ENCODE assay signal across 9 mouse cellular contexts in genomic region chr7:43464864-43465343, GRCm38 (mm10). TPM values are rescaled to one million over a fixed set of nuclear protein-coding genes. Genes with fewer than 3 reads are reported as not detected.
DNase-seq lines count a peak whose midpoint lies in the region; ATAC-seq and TF ChIP-seq lines count a peak whose summit lies in the region.
"Had no signal": no experiment of that assay in that cellular context is flagged by ENCODE, and none has a peak within 500 bp of the region (broad histone marks: within the 10 kb centered on the region; RNA-seq: fewer than 3 reads in every experiment).

No protein-coding gene starts in this region.

- H3K9ac ChIP-seq in heart, adult 2 months (ENCODE audit: low read depth, low read length): peak overlapping the region; percentile 57
- H3K9ac ChIP-seq in ES-Bruce4 (ENCODE audit: low read depth, poor library complexity, severe bottlenecking): no peak overlapping the region
- peak overlapping the region; percentile 59 for H3K9ac ChIP-seq in forebrain, postnatal 0 days
- 0 out of 2 replicates have a peak overlapping the region, but pooled peaks have one; percentile 34 for H3K9ac ChIP-seq in limb, embryonic 14.5 days (ENCODE audit: low read depth, low read length, severe bottlenecking)
- peak overlapping the region; percentile 68 for H3K9ac ChIP-seq in neural tube, embryonic 13.5 days

- no peaks in the 10 kb centered on the region for H3K27me3 ChIP-seq in heart, adult 2 months (ENCODE audit: control insufficient read depth, insufficient read depth, low read length)
- no peaks in the 10 kb centered on the region for H3K27me3 ChIP-seq in ES-Bruce4 (ENCODE audit: control insufficient read depth, insufficient read depth, low read length, poor library complexity, severe bottlenecking)
- H3K27me3 ChIP-seq in forebrain, postnatal 0 days (ENCODE audit: insufficient read depth, low read length): no peaks in the 10 kb centered on the region
- H3K27me3 ChIP-seq in limb, embryonic 14.5 days (ENCODE audit: control insufficient read depth, insufficient read depth, low read length): peaks cover 12% of the 10 kb centered on the region
- peaks cover 58% of the 10 kb centered on the region for H3K27me3 ChIP-seq in neural tube, embryonic 13.5 days

- H3K4me3 ChIP-seq in heart, adult 2 months: peak overlapping the region; percentile 60
- H3K4me3 ChIP-seq in ES-Bruce4 (ENCODE audit: low read depth, low read length): peak overlapping the region; percentile 70
- peak overlapping the region; percentile 44 for H3K4me3 ChIP-seq in forebrain, postnatal 0 days (ENCODE audit: low read depth, low read length)
- peak overlapping the region; percentile 43 for H3K4me3 ChIP-seq in limb, embryonic 14.5 days (replicated peaks; ENCODE audit: low read length)
- H3K4me3 ChIP-seq in neural tube, embryonic 13.5 days: peak overlapping the region; percentile 44

- peak overlapping the region; percentile 84 for H3K4me2 ChIP-seq in forebrain, postnatal 0 days (ENCODE audit: low read depth)
- H3K4me2 ChIP-seq in limb, embryonic 14.5 days (replicated peaks; ENCODE audit: low read depth, low read length, severe bottlenecking): peak overlapping the region; percentile 81
- peak overlapping the region; percentile 81 for H3K4me2 ChIP-seq in neural tube, embryonic 13.5 days

- no peak for TF ChIP-seq POLR2A in heart, adult 2 months (IDR thresholded peaks at IDR 0.05; ENCODE audit: insufficient read depth, low read depth, low read length)
- no peak for TF ChIP-seq POLR2A in ES-Bruce4 (IDR thresholded peaks at IDR 0.05; ENCODE audit: insufficient read depth, low read length)
- no peak for TF ChIP-seq POLR2A in limb, embryonic 14.5 days (IDR thresholded peaks at IDR 0.05; ENCODE audit: borderline replicate concordance, extremely low read depth, insufficient read depth, insufficient read length)

- H3K79me2 ChIP-seq in heart, adult 2 months (replicated peaks; ENCODE audit: control insufficient read depth, insufficient read depth, low read length): no peaks in the 10 kb centered on the region

- peak; percentile 21 to 35 for DNase-seq in heart, adult 2 months
- DNase-seq in heart, adult 9 months (ENCODE audit: low spot score in 2 of 2): no peak
- DNase-seq in forebrain, postnatal 0 days: no peak
- no peak for DNase-seq in limb, embryonic 14.5 days (ENCODE audit: low spot score)
- DNase-seq in frontal cortex, postnatal 10 days (ENCODE audit: low spot score in 2 of 2): no peak
- no peak for DNase-seq in adrenal gland, postnatal 14 days

- 0 out of 2 replicates have a peak, but pooled peaks have one; percentile 0 for ATAC-seq in forebrain, postnatal 0 days
- ATAC-seq in limb, embryonic 14.5 days (ENCODE audit: low FRiP score, low read depth): no peak
- ATAC-seq in neural tube, embryonic 13.5 days (ENCODE audit: low read depth): peak; percentile 28

- WGBS in heart, adult 2 months: 11% methylated on average over 35 of the region's 35 CpGs
- WGBS in forebrain, postnatal 0 days: 9% methylated on average over 35 of the region's 35 CpGs
- 7% methylated on average over 33 of the region's 35 CpGs for WGBS in limb, embryonic 14.5 days
- WGBS in neural tube, embryonic 13.5 days: 6% methylated on average over 35 of the region's 35 CpGs

- peak; percentile 59; the same call in 1 of the 2 replicates for TF ChIP-seq CTCF in heart, adult 2 months (IDR thresholded peaks at IDR 0.05)
- no peak for TF ChIP-seq CTCF in ES-Bruce4 (IDR thresholded peaks at IDR 0.05; ENCODE audit: low read depth, low read length)
- no peak for TF ChIP-seq CTCF in forebrain, postnatal 0 days (IDR thresholded peaks at IDR 0.05; ENCODE audit: low read depth)

- intact Hi-C loops in heart, adult 2 months (cut with DNase I): loop anchor here (5.0 to 10.0 kb wide), 2 partner anchors 112 to 180 kb away; partner anchors contain the start of gene Zfp719

- peak overlapping the region; percentile 26; the same call in 1 of the 2 replicates for H3K27ac ChIP-seq in heart, adult 2 months
- no peak overlapping the region for H3K27ac ChIP-seq in ES-Bruce4 (ENCODE audit: insufficient read depth, low read length)
- no peak overlapping the region; the same call in 1 of the 2 replicates for H3K27ac ChIP-seq in forebrain, postnatal 0 days (ENCODE audit: low read depth, low read length)
- no peak overlapping the region for H3K27ac ChIP-seq in limb, embryonic 14.5 days (replicated peaks; ENCODE audit: low read depth, low read length)
- no peak overlapping the region for H3K27ac ChIP-seq in neural tube, embryonic 13.5 days (replicated peaks)

- no peaks in the 10 kb centered on the region for H3K9me3 ChIP-seq in ES-Bruce4 (replicated peaks; ENCODE audit: control insufficient read depth, insufficient read depth, low read length, poor library complexity, severe bottlenecking)
- no peaks in the 10 kb centered on the region for H3K9me3 ChIP-seq in forebrain, postnatal 0 days (ENCODE audit: low read length)
- H3K9me3 ChIP-seq in limb, embryonic 14.5 days (ENCODE audit: control insufficient read depth, low read length): no peaks in the 10 kb centered on the region
- no peaks in the 10 kb centered on the region for H3K9me3 ChIP-seq in neural tube, embryonic 13.5 days

- H3K4me1 ChIP-seq in heart, adult 2 months (ENCODE audit: control insufficient read depth, insufficient read depth, low read length): no peaks in the 10 kb centered on the region; the same call in 1 of the 2 replicates
- no peaks in the 10 kb centered on the region for H3K4me1 ChIP-seq in ES-Bruce4 (ENCODE audit: control insufficient read depth, insufficient read depth, low read length)
- H3K4me1 ChIP-seq in forebrain, postnatal 0 days (ENCODE audit: insufficient read depth): no peaks in the 10 kb centered on the region
- H3K4me1 ChIP-seq in limb, embryonic 14.5 days (ENCODE audit: control insufficient read depth, insufficient read depth, low read length): 0 out of 2 replicates have a peak, but pooled peaks cover 2% of the 10 kb centered on the region
- peaks cover 23% of the 10 kb centered on the region for H3K4me1 ChIP-seq in neural tube, embryonic 13.5 days (replicated peaks)

- TF ChIP-seq EP300 in heart, adult 2 months (IDR thresholded peaks at IDR 0.05; ENCODE audit: insufficient read depth, low read depth, low read length): no peak
- TF ChIP-seq EP300 in ES-Bruce4 (IDR thresholded peaks at IDR 0.05; ENCODE audit: insufficient read depth, low read depth, low read length): no peak

- H3K36me3 ChIP-seq in heart, adult 2 months (ENCODE audit: control insufficient read depth, insufficient read depth, low read length): no peaks in the 10 kb centered on the region
- H3K36me3 ChIP-seq in ES-Bruce4 (ENCODE audit: control insufficient read depth, insufficient read depth, low read length, poor library complexity, severe bottlenecking): no peaks in the 10 kb centered on the region
- no peaks in the 10 kb centered on the region for H3K36me3 ChIP-seq in forebrain, postnatal 0 days (ENCODE audit: insufficient read depth)
- H3K36me3 ChIP-seq in limb, embryonic 14.5 days (ENCODE audit: control insufficient read depth, insufficient read depth, low read length): no peaks in the 10 kb centered on the region
- no peaks in the 10 kb centered on the region for H3K36me3 ChIP-seq in neural tube, embryonic 13.5 days

RNA-seq across cellular contexts. Expression of gene Vsig10l, which starts 2.0 kb away (rescaled TPM):
- total RNA-seq in heart, adult 2 months (2021): 1 to 10 TPM; 1.0 to 1.1 TPM
- 3.0 TPM in 2 replicates for polyA plus RNA-seq in heart, adult 2 months (2012; rRNA removed)
- polyA plus RNA-seq in ES-Bruce4 (2011; ENCODE audit: insufficient read depth, insufficient read length, low read depth, missing spikeins): 1.9 and 2.8 TPM in 2 replicates
- 4.2 and 16.9 TPM in 2 replicates for total RNA-seq in forebrain, postnatal 0 days (2014; rRNA removed)
- 8.1 and 13.8 TPM in 2 replicates for polyA plus RNA-seq in forebrain, postnatal 0 days (2015; fragmentation: Nextera tagmentation; extraction: Ambion mirVana)
- 6.6 and 8.4 TPM in 2 replicates for polyA plus RNA-seq in limb, embryonic 14.5 days (2012; rRNA removed)
- polyA plus RNA-seq in limb, embryonic 14.5 days (2014; fragmentation: Nextera tagmentation; extraction: Ambion mirVana): 4.0 and 5.0 TPM in 2 replicates
- 8.1 and 9.6 TPM in 2 replicates for polyA plus RNA-seq in neural tube, embryonic 13.5 days (2015; fragmentation: Nextera tagmentation; extraction: Ambion mirVana)
- 2.3 and 3.2 TPM in 2 replicates for total RNA-seq in adrenal gland, postnatal 14 days (2021)

RNA-seq across cellular contexts. Expression of gene Gm45233, which starts 21.0 kb away (rescaled TPM):
- total RNA-seq in heart, adult 2 months (2021): under 1 TPM; 0.73 to 0.82 TPM
- polyA plus RNA-seq in heart, adult 2 months (2012; rRNA removed): 2.2 and 4.7 TPM in 2 replicates
- not detected in 2 replicates for polyA plus RNA-seq in ES-Bruce4 (2011; ENCODE audit: insufficient read depth, insufficient read length, low read depth, missing spikeins)
- total RNA-seq in forebrain, postnatal 0 days (2014; rRNA removed): 0.31 and 3.7 TPM in 2 replicates
- 0.30 TPM in 1 of 2 replicates, not detected in the other for polyA plus RNA-seq in forebrain, postnatal 0 days (2015; fragmentation: Nextera tagmentation; extraction: Ambion mirVana)
- polyA plus RNA-seq in limb, embryonic 14.5 days (2012; rRNA removed): 1.0 and 3.2 TPM in 2 replicates
- 0.26 and 0.63 TPM in 2 replicates for polyA plus RNA-seq in limb, embryonic 14.5 days (2014; fragmentation: Nextera tagmentation; extraction: Ambion mirVana)
- 0.40 TPM in 1 of 2 replicates, not detected in the other for polyA plus RNA-seq in neural tube, embryonic 13.5 days (2015; fragmentation: Nextera tagmentation; extraction: Ambion mirVana)
- total RNA-seq in adrenal gland, postnatal 14 days (2021): 0.82 TPM in 1 of 2 replicates, not detected in the other

RNA-seq across cellular contexts. Expression of gene Etfb, which starts 21.0 kb away (rescaled TPM):
- total RNA-seq in heart, adult 2 months (2021): 1,000 to 10,000 TPM; 1,250 to 1,384 TPM
- 731 and 1,097 TPM in 2 replicates for polyA plus RNA-seq in heart, adult 2 months (2012; rRNA removed)
- 63.3 and 68.3 TPM in 2 replicates for polyA plus RNA-seq in ES-Bruce4 (2011; ENCODE audit: insufficient read depth, insufficient read length, low read depth, missing spikeins)
- 38.2 and 46.1 TPM in 2 replicates for total RNA-seq in forebrain, postnatal 0 days (2014; rRNA removed)
- 101 and 117 TPM in 2 replicates for polyA plus RNA-seq in forebrain, postnatal 0 days (2015; fragmentation: Nextera tagmentation; extraction: Ambion mirVana)
- polyA plus RNA-seq in limb, embryonic 14.5 days (2012; rRNA removed): 93.3 and 153 TPM in 2 replicates
- 280 and 301 TPM in 2 replicates for polyA plus RNA-seq in limb, embryonic 14.5 days (2014; fragmentation: Nextera tagmentation; extraction: Ambion mirVana)
- 148 and 170 TPM in 2 replicates for polyA plus RNA-seq in neural tube, embryonic 13.5 days (2015; fragmentation: Nextera tagmentation; extraction: Ambion mirVana)
- total RNA-seq in adrenal gland, postnatal 14 days (2021): 1,201 and 1,373 TPM in 2 replicates

RNA-seq across cellular contexts. Expression of gene Cldnd2, which starts 24.3 kb away (rescaled TPM):
- not detected for total RNA-seq in heart, adult 2 months (2021)
- not detected in 2 replicates for polyA plus RNA-seq in heart, adult 2 months (2012; rRNA removed)
- not detected in 2 replicates for polyA plus RNA-seq in ES-Bruce4 (2011; ENCODE audit: insufficient read depth, insufficient read length, low read depth, missing spikeins)
- not detected in 2 replicates for total RNA-seq in forebrain, postnatal 0 days (2014; rRNA removed)
- polyA plus RNA-seq in forebrain, postnatal 0 days (2015; fragmentation: Nextera tagmentation; extraction: Ambion mirVana): not detected in 2 replicates
- not detected in 2 replicates for polyA plus RNA-seq in limb, embryonic 14.5 days (2012; rRNA removed)
- not detected in 2 replicates for polyA plus RNA-seq in limb, embryonic 14.5 days (2014; fragmentation: Nextera tagmentation; extraction: Ambion mirVana)
- polyA plus RNA-seq in neural tube, embryonic 13.5 days (2015; fragmentation: Nextera tagmentation; extraction: Ambion mirVana): not detected in 2 replicates
- total RNA-seq in adrenal gland, postnatal 14 days (2021): not detected in 2 replicates
- total RNA-seq: left cerebral cortex, postnatal 10 days had no signal

RNA-seq across cellular contexts. Expression of gene Iglon5, which starts 25.0 kb away (rescaled TPM):
- total RNA-seq in heart, adult 2 months (2021): under 1 TPM; 0.14 to 0.16 TPM
- polyA plus RNA-seq in heart, adult 2 months (2012; rRNA removed): 0.56 and 0.78 TPM in 2 replicates
- 4.6 and 5.0 TPM in 2 replicates for polyA plus RNA-seq in ES-Bruce4 (2011; ENCODE audit: insufficient read depth, insufficient read length, low read depth, missing spikeins)
- 24.9 and 26.1 TPM in 2 replicates for total RNA-seq in forebrain, postnatal 0 days (2014; rRNA removed)
- 3.0 and 4.4 TPM in 2 replicates for polyA plus RNA-seq in forebrain, postnatal 0 days (2015; fragmentation: Nextera tagmentation; extraction: Ambion mirVana)
- 25.1 and 34.7 TPM in 2 replicates for polyA plus RNA-seq in limb, embryonic 14.5 days (2012; rRNA removed)
- 1.1 and 1.2 TPM in 2 replicates for polyA plus RNA-seq in limb, embryonic 14.5 days (2014; fragmentation: Nextera tagmentation; extraction: Ambion mirVana)
- polyA plus RNA-seq in neural tube, embryonic 13.5 days (2015; fragmentation: Nextera tagmentation; extraction: Ambion mirVana): 8.6 TPM in 2 replicates
- total RNA-seq in adrenal gland, postnatal 14 days (2021): 1.9 and 2.1 TPM in 2 replicates

Comparison
In these comparisons a context has a peak if more than half of its experiments do, and no peak if none do; other contexts are left out.
1. DNase-seq: peak in heart, adult 2 months (2 of 2); none in heart, adult 9 months (0 of 2), forebrain, postnatal 0 days (single experiment), limb, embryonic 14.5 days (single experiment), frontal cortex, postnatal 10 days (0 of 2) and adrenal gland, postnatal 14 days (single experiment).
2. Peak in every context shown above with its lines, with median percentiles within 50 percentile points of each other: H3K4me3 ChIP-seq and H3K4me2 ChIP-seq.